Mouse (Mus musculus) stomach, embryonic 14.5 days (tissue): Measurements from ENCODE around the gene Ern1. TPM values are rescaled to one million over a fixed set of nuclear protein-coding genes. Genes with fewer than 3 reads are reported as not detected.
A peak's percentile ranks its signal among the peaks of the same experiment; 100 is the strongest.

Experiments used
- ATAC-seq: fragments of 200-750 bp; cut with Nextera tagmentation; 2 replicates; pipeline ENCODE4 v1.8.0; 2017; ENCODE audit warnings: low read depth, moderate TSS enrichment; ENCODE audit not compliant: insufficient number of reproducible peaks, insufficient read depth, low FRiP score
- H3K27ac ChIP-seq: fragments of 300-500 bp; sonication (generic); 2 replicates; pipeline ENCODE4 v1.5.1; 2014; ENCODE audit warnings: mild to moderate bottlenecking, low read length, moderate library complexity, mixed read lengths
- H3K27me3 ChIP-seq: fragments of 300-500 bp; sonication (generic); 2 replicates; pipeline ENCODE4 v1.6.1; 2014; ENCODE audit warnings: low read length, control low read depth, mixed read lengths; ENCODE audit not compliant: control insufficient read depth, insufficient read depth
- H3K36me3 ChIP-seq: fragments of 300-500 bp; sonication (generic); 2 replicates; pipeline ENCODE4 v1.6.1; 2014; ENCODE audit warnings: mild to moderate bottlenecking, control low read depth, low read length, moderate library complexity, mixed read lengths; ENCODE audit not compliant: control insufficient read depth, insufficient read depth
- H3K4me1 ChIP-seq: fragments of 300-500 bp; sonication (generic); 2 replicates; pipeline ENCODE4 v1.6.1; 2014; ENCODE audit warnings: low read length, control low read depth, mixed read lengths; ENCODE audit not compliant: control insufficient read depth, insufficient read depth
- H3K4me2 ChIP-seq: fragments of 300-500 bp; sonication (generic); replicated peaks from 2 replicates; pipeline ENCODE4 v1.6.1; 2014; ENCODE audit warnings: low read depth, low read length, control low read depth
- H3K4me3 ChIP-seq: fragments of 300-500 bp; sonication (generic); 2 replicates; pipeline ENCODE4 v1.5.1; 2014; ENCODE audit warnings: low read depth, low read length, control low read depth
- H3K9ac ChIP-seq: fragments of 300-500 bp; sonication (generic); replicated peaks from 2 replicates; pipeline ENCODE4 v1.6.1; 2014; ENCODE audit warnings: low read depth, mild to moderate bottlenecking, control low read depth, low read length, moderate library complexity, mixed read lengths
- H3K9me3 ChIP-seq: fragments of 300-500 bp; sonication (generic); 2 replicates; pipeline ENCODE4 v1.6.1; 2016; ENCODE audit warnings: low read depth, low read length, control low read depth; ENCODE audit not compliant: control insufficient read depth
- WGBS: fragments of 180-500 bp; shearing (Covaris S2); extraction: QIAGEN DNeasy Blood & Tissue Kit; methylation state at CpG from one replicate; pipeline ENCODE4 v1.1.7; 2014; 5-methylcytosine and 5-hydroxymethylcytosine counted together
- polyA plus RNA-seq: library from polyadenylated mRNA; unstranded; fragments of >200 nt; fragmentation: Nextera tagmentation; extraction: Ambion mirVana; gene quantifications from 2 replicates; pipeline ENCODE4 v1.2.1, GENCODE M21; 2014

Gene Ern1
- polyA plus RNA-seq, 1 experiment from 2014 or later, result 7.6 TPM

DNA sequence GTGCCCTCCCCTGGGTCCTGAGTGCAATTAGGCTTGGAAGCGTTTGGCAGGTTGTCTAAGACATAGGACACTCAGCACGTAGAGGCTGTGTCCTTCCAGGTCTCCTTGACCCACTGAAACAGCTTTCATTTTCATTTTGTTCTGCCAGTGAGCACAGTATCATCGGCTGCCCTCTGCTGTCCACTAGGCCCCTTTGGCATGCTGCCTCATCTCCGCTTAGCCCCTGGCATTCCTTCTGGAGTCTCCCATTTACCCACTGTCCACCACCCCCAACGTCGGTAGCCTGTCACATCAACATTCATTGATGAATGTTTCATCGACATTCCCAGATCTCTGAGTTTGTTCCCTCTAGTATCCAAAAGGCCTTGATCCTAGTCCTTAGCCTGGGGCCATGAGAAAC, 105.8 kb downstream of the Ern1 start:
- Histone ChIP-seq H3K4me1 (no peaks in the 10 kb centered on the region), H3K9me3 (no peaks in the 10 kb centered on the region), H3K4me2 (no peak overlapping the region), H3K27me3 (no peaks in the 10 kb centered on the region), H3K36me3 (no peaks in the 10 kb centered on the region), H3K27ac (peak overlapping the region; percentile 0; the same call in 1 of the 2 replicates), H3K4me3 (peak overlapping the region; percentile 9; the same call in 1 of the 2 replicates), H3K9ac (no peak overlapping the region)
- 77% methylated on average over 7 of the region's 7 CpGs for WGBS
- ATAC-seq, result no peak

GRCm38 (mm10) chr11:106381011-106381410, 106.6 kb downstream of the Ern1 start:
- Histone ChIP-seq H3K4me2 (0 out of 2 replicates have a peak overlapping the region, but pooled peaks have one; percentile 2), H3K4me1 (no peaks in the 10 kb centered on the region), H3K9ac (no peak overlapping the region), H3K4me3 (0 out of 2 replicates have a peak overlapping the region, but pooled peaks have one; percentile 9), H3K9me3 (no peaks in the 10 kb centered on the region), H3K36me3 (no peaks in the 10 kb centered on the region), H3K27ac (no peak overlapping the region), H3K27me3 (no peaks in the 10 kb centered on the region)
- ATAC-seq, result no peak
- WGBS, result 76% methylated on average over 11 of the region's 11 CpGs

GRCm38 (mm10) chr11:106374979-106375378, 112.7 kb downstream of the Ern1 start:
- no peaks in the 10 kb centered on the region for H3K27me3 ChIP-seq
- H3K36me3 ChIP-seq, result no peaks in the 10 kb centered on the region
- peaks cover 16% of the 10 kb centered on the region for H3K4me1 ChIP-seq
- H3K9me3 ChIP-seq, result no peaks in the 10 kb centered on the region
- 81% methylated on average over 5 of the region's 5 CpGs for WGBS
- no peak overlapping the region for H3K27ac ChIP-seq
- no peak overlapping the region for H3K4me3 ChIP-seq
- H3K4me2 ChIP-seq, result no peak overlapping the region
- no peak overlapping the region for H3K9ac ChIP-seq
- ATAC-seq, result no peak; the same call in 1 of the 2 replicates

DNA sequence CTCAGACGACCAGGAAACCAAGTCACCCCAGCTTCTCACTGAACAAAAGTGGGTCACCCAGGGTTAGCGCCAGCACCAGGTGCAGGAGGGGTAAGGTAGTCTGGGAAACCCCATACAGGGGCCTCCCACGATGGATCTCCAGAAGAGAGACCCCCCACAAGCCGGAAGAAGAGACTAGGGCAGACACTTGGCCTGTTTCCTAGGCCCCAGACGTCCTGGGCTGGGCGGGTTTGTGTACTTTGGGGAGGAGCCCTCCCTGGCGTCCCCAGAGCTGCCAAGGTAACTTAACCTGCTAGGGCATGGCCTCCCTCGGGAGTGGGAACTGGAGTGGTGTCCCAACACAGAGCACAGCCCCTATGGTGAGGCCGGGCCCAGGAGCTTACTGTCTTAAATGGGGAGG, 113.1 kb downstream of the Ern1 start:
- ATAC-seq, result peak; percentile 77
- Histone ChIP-seq H3K36me3 (no peaks in the 10 kb centered on the region), H3K9ac (no peak overlapping the region), H3K27ac (no peak overlapping the region; the same call in 1 of the 2 replicates), H3K9me3 (no peaks in the 10 kb centered on the region), H3K4me2 (no peak overlapping the region), H3K27me3 (no peaks in the 10 kb centered on the region), H3K4me1 (peaks cover 16% of the 10 kb centered on the region), H3K4me3 (no peak overlapping the region)
- WGBS, result 29% methylated on average over 9 of the region's 9 CpGs

- H3K27ac ChIP-seq, result no peak overlapping the region; the same call in 1 of the 2 replicates
- no peaks in the 10 kb centered on the region for H3K9me3 ChIP-seq
- H3K9ac ChIP-seq, result no peak overlapping the region
- H3K27me3 ChIP-seq, result no peaks in the 10 kb centered on the region
- H3K4me3 ChIP-seq, result no peak overlapping the region
- WGBS, result 32% methylated on average over 11 of the region's 11 CpGs
- ATAC-seq, result no peak
- peaks cover 16% of the 10 kb centered on the region for H3K4me1 ChIP-seq
- H3K36me3 ChIP-seq, result no peaks in the 10 kb centered on the region
- H3K4me2 ChIP-seq, result no peak overlapping the region
Observed at GRCm38 (mm10) chr11:106373998-106374397, 113.7 kb downstream of the Ern1 start.

GRCm38 (mm10) chr11:106366316-106366715, 121.3 kb downstream of the Ern1 start:
- ATAC-seq, result peak; percentile 14; the same call in 1 of the 2 replicates
- Histone ChIP-seq H3K27me3 (no peaks in the 10 kb centered on the region), H3K36me3 (no peaks in the 10 kb centered on the region), H3K9me3 (no peaks in the 10 kb centered on the region), H3K4me2 (no peak overlapping the region), H3K4me1 (peaks cover 8% of the 10 kb centered on the region; the same call in 1 of the 2 replicates), H3K4me3 (no peak overlapping the region), H3K27ac (no peak overlapping the region), H3K9ac (no peak overlapping the region)
- 17% methylated on average over 3 of the region's 3 CpGs for WGBS

DNA sequence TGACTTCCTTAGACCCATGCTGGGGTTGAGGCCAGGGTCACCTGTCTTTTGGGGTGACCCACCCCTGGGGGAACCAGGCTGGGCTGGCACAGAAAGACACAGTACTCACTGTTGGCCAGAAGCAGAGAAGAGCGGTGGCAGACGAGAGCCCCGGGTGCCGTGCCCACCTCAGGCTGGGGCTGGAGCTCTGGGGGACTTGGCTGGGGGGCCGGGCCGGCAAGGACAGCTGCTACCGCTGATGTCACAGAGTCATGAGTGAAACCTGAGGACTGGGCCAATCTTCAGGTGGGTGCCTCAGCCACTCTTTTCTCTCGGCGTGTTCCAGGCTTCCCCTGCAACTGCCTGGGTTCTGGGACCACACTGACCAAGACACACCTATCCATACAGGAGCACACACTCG, 122.3 kb downstream of the Ern1 start, which contains the start of gene Prr29:
Gene Prr29, plus strand, starts transcription at position 107 of the 400 bp plus-strand sequence.
- peaks cover 8% of the 10 kb centered on the region; the same call in 1 of the 2 replicates for H3K4me1 ChIP-seq
- ATAC-seq, result no peak
- H3K9me3 ChIP-seq, result no peaks in the 10 kb centered on the region
- H3K27me3 ChIP-seq, result no peaks in the 10 kb centered on the region
- H3K4me2 ChIP-seq, result 0 out of 2 replicates have a peak within 1 kb of the TSS, but pooled peaks have one; percentile 12
- H3K4me3 ChIP-seq, result no peak within 1 kb of the TSS
- no peak within 1 kb of the TSS for H3K9ac ChIP-seq
- H3K27ac ChIP-seq, result no peak within 1 kb of the TSS
- 50% methylated on average over 10 of the region's 10 CpGs for WGBS
- no peaks in the 10 kb centered on the region for H3K36me3 ChIP-seq

- Histone ChIP-seq H3K4me1 (peaks cover 8% of the 10 kb centered on the region; the same call in 1 of the 2 replicates), H3K27ac (no peak overlapping the region), H3K9me3 (no peaks in the 10 kb centered on the region), H3K4me3 (no peak overlapping the region), H3K36me3 (no peaks in the 10 kb centered on the region), H3K27me3 (no peaks in the 10 kb centered on the region), H3K4me2 (0 out of 2 replicates have a peak overlapping the region, but pooled peaks have one; percentile 12), H3K9ac (no peak overlapping the region)
- peak; percentile 33; the same call in 1 of the 2 replicates for ATAC-seq
- WGBS, result 6% methylated on average over 11 of the region's 11 CpGs
Observed at GRCm38 (mm10) chr11:106364712-106365111, 122.9 kb downstream of the Ern1 start.

DNA sequence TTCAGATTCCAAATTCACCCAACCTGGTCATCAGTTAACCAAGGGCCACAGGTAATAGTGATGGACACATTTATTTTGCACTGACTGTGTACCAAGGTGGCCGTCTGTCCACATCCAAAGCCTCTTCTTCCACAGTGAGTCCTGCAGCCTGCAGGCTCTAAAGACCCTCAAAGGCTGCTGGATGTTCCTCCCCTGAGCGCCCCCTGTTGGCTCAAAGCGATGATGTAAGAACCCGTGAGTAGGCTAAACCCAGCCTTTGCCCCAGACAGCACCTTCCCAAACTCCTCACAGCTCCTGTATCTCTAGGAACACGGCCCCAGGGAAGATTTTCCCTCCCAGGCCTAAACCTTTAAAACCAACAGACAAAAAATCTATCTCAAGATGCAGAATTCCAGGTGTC, 128.3 kb downstream of the Ern1 start:
- no peak overlapping the region for H3K4me2 ChIP-seq
- H3K9ac ChIP-seq, result no peak overlapping the region
- H3K27me3 ChIP-seq, result no peaks in the 10 kb centered on the region
- no peaks in the 10 kb centered on the region for H3K9me3 ChIP-seq
- ATAC-seq, result no peak
- no peak overlapping the region for H3K4me3 ChIP-seq
- H3K36me3 ChIP-seq, result no peaks in the 10 kb centered on the region
- no peak overlapping the region for H3K27ac ChIP-seq
- H3K4me1 ChIP-seq, result no peaks in the 10 kb centered on the region
- WGBS, result 26% methylated on average over 5 of the region's 5 CpGs
